Mouse (Mus musculus) small intestine, adult 2 months (tissue): Measurements from ENCODE around the gene Adamts6.

ENCODE experiments used
- CTCF ChIP-seq: fragments of 200-500 bp; IDR thresholded peaks from 2 replicates; pipeline ENCODE4 v1.5.1; 2012; ENCODE audit warnings: low read depth, mild to moderate bottlenecking, control low read depth, inconsistent platforms, low read length, moderate library complexity, mixed read lengths; ENCODE audit not compliant: insufficient replicate concordance, insufficient read length; ENCODE audit errors: extremely low read depth
- POLR2A ChIP-seq: fragments of 200-500 bp; IDR thresholded peaks from 2 replicates; pipeline ENCODE4 v1.6.1; 2012; ENCODE audit warnings: low read depth, mild to moderate bottlenecking, control low read depth, inconsistent platforms, low read length, moderate library complexity

DNA sequence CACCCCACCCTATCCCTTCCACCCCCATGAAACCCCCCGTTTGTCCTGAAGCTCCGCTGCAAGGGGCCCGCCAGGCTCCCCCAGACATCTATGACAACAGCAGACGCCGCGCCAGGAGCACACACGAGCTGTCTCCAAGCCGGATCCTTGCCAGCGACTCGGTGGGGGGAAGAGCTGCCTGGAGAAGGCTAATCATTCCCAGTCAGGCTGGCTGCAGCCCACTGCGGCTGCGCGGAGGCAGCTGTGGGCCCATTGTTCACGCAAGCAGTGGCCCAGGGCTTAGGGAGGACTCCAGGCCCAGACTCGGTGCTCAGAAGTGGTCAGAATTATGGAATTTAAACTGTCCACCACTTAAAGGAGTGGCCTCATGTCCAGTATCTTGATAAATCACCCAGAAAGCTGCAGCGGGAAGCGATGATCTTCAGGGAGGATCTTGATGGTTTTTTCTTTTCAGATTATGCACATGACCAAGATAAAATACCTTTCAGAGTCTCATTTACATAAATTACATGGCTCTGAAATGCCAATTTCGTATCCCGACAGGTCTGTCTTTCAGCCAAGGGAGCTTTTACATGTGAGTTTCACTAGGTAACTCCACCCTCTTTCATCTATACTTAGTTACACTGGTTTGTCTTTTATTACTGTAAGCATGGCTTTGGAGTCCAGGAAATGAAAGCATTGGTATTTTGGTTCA, 230.8 kb downstream of the Adamts6 start:
- TF ChIP-seq CTCF: no peak
- TF ChIP-seq POLR2A: no peak
